Mouse (Mus musculus) kidney, adult 2 months (tissue): ENCODE measurements at regions not wholly inside any gene's neighbourhood (a gene's known extent, or its start where the extent isn't known, plus 50 kb on each side); places are given as distances from the start of the nearest gene placed in this dataset.

Experiments used
- CTCF ChIP-seq: fragments of 200-500 bp; conservative IDR thresholded peaks from 2 replicates; pipeline ENCODE4 v1.5.1; 2011; ENCODE audit warnings: low read depth, mild to moderate bottlenecking, control low read depth, low read length, moderate library complexity, mixed read lengths; ENCODE audit not compliant: insufficient read depth, insufficient read length
- POLR2A ChIP-seq: fragments of 200-500 bp; IDR thresholded peaks from one replicate; pipeline ENCODE4 v1.6.1; 2011; ENCODE audit warnings: low read depth, low read length, control low read depth

GRCm38 (mm10) chr6:59524095-59524939 lies 98.2 kb upstream of the Gprin3 start:
- no peak for TF ChIP-seq CTCF
- no peak for TF ChIP-seq POLR2A
